Mouse (Mus musculus): ENCODE results near the gene Spocd1. TPM values are rescaled to one million over a fixed set of nuclear protein-coding genes. Genes with fewer than 3 reads are reported as not detected.

Spocd1 gene
- polyA plus RNA-seq, 1 experiment from 2014 or later = not detected

GRCm38 (mm10) chr4:129960180-129960944 is 31.3 kb downstream of the Spocd1 start:
- WGBS = 1% methylated on average over 37 of the region's 37 CpGs
- peaks cover 13% of the 10 kb centered on the region for H3K4me1 ChIP-seq (replicated peaks; ENCODE audit: control insufficient read depth, insufficient read depth, low read length)
- H3K4me2 ChIP-seq (ENCODE audit: low read depth, low read length) = peak overlapping the region; percentile 68
- H3K4me3 ChIP-seq (ENCODE audit: low read length) = peak overlapping the region; percentile 44
- H3K36me3 ChIP-seq (ENCODE audit: control insufficient read depth, insufficient read depth, low read length) = no peaks in the 10 kb centered on the region
- H3K27ac ChIP-seq (ENCODE audit: low read length) = no peak overlapping the region
- H3K9me3 ChIP-seq (ENCODE audit: control insufficient read depth, low read length) = no peaks in the 10 kb centered on the region
- peak; percentile 88 for ATAC-seq (ENCODE audit: low read depth)
- H3K9ac ChIP-seq (ENCODE audit: low read length) = peak overlapping the region; percentile 44
- peaks cover 8% of the 10 kb centered on the region for H3K27me3 ChIP-seq (ENCODE audit: control insufficient read depth, insufficient read depth, low read depth, low read length)

GRCm38 (mm10) chr4:129965294-129965693 is 36.2 kb downstream of the Spocd1 start:
- no peak overlapping the region for H3K4me3 ChIP-seq (ENCODE audit: low read length)
- no peak for ATAC-seq (ENCODE audit: low read depth)
- no peak overlapping the region for H3K27ac ChIP-seq (ENCODE audit: low read length)
- no peaks in the 10 kb centered on the region for H3K36me3 ChIP-seq (ENCODE audit: control insufficient read depth, insufficient read depth, low read length)
- H3K4me2 ChIP-seq (ENCODE audit: low read depth, low read length) = no peak overlapping the region
- 54% methylated on average over 11 of the region's 11 CpGs for WGBS
- peaks cover 6% of the 10 kb centered on the region for H3K4me1 ChIP-seq (replicated peaks; ENCODE audit: control insufficient read depth, insufficient read depth, low read length)
- H3K9me3 ChIP-seq (ENCODE audit: control insufficient read depth, low read length) = no peaks in the 10 kb centered on the region
- H3K27me3 ChIP-seq (ENCODE audit: control insufficient read depth, insufficient read depth, low read depth, low read length) = peaks cover 8% of the 10 kb centered on the region
- H3K9ac ChIP-seq (ENCODE audit: low read length) = no peak overlapping the region

DNA sequence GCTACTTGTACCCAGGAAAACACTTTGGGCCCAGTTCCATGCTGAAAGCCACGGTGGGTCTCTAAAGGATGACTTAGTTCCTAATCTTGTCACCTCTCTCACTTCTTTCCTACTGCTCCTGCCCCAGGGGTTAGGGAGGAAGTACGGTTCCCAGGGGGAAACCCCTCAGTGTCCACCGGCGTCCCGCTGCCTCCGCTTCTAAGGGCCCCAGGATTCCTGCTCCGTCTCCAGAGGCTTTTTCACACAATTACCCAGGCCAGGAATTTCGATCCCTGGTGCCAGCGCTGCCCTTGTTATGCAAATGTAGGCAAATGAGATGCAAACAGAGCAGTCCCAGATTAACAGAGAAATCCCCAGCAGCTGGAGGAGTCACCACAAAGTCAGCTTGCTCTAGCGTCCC is 37.2 kb downstream of the Spocd1 start:
- H3K9ac ChIP-seq (ENCODE audit: low read length) = no peak overlapping the region
- WGBS = 37% methylated on average over 10 of the region's 10 CpGs
- H3K9me3 ChIP-seq (ENCODE audit: control insufficient read depth, low read length) = no peaks in the 10 kb centered on the region
- no peak for ATAC-seq (ENCODE audit: low read depth)
- H3K27ac ChIP-seq (ENCODE audit: low read length) = no peak overlapping the region
- H3K4me3 ChIP-seq (ENCODE audit: low read length) = no peak overlapping the region
- no peak overlapping the region for H3K4me2 ChIP-seq (ENCODE audit: low read depth, low read length)
- H3K27me3 ChIP-seq (ENCODE audit: control insufficient read depth, insufficient read depth, low read depth, low read length) = peaks cover 1% of the 10 kb centered on the region; the same call in 1 of the 2 replicates
- no peaks in the 10 kb centered on the region for H3K36me3 ChIP-seq (ENCODE audit: control insufficient read depth, insufficient read depth, low read length)
- no peaks in the 10 kb centered on the region for H3K4me1 ChIP-seq (replicated peaks; ENCODE audit: control insufficient read depth, insufficient read depth, low read length)

GRCm38 (mm10) chr4:129967024-129968014 is 38.3 kb downstream of the Spocd1 start:
- Histone ChIP-seq H3K4me1 (replicated peaks; ENCODE audit: control insufficient read depth, insufficient read depth, low read length) (no peaks in the 10 kb centered on the region), H3K27ac (ENCODE audit: low read length) (no peak overlapping the region), H3K4me2 (ENCODE audit: low read depth, low read length) (no peak overlapping the region), H3K4me3 (ENCODE audit: low read length) (no peak overlapping the region), H3K9me3 (ENCODE audit: control insufficient read depth, low read length) (no peaks in the 10 kb centered on the region), H3K27me3 (ENCODE audit: control insufficient read depth, insufficient read depth, low read depth, low read length) (no peaks in the 10 kb centered on the region; the same call in 1 of the 2 replicates), H3K9ac (ENCODE audit: low read length) (no peak overlapping the region), H3K36me3 (ENCODE audit: control insufficient read depth, insufficient read depth, low read length) (no peaks in the 10 kb centered on the region)
- WGBS = 45% methylated on average over 13 of the region's 13 CpGs
- 0 out of 2 replicates have a peak, but pooled peaks have one; percentile 12 for ATAC-seq (ENCODE audit: low read depth)

- Histone ChIP-seq H3K27ac (ENCODE audit: low read length) (no peak overlapping the region), H3K4me1 (replicated peaks; ENCODE audit: control insufficient read depth, insufficient read depth, low read length) (no peaks in the 10 kb centered on the region), H3K4me2 (ENCODE audit: low read depth, low read length) (no peak overlapping the region), H3K36me3 (ENCODE audit: control insufficient read depth, insufficient read depth, low read length) (no peaks in the 10 kb centered on the region), H3K9ac (ENCODE audit: low read length) (no peak overlapping the region), H3K9me3 (ENCODE audit: control insufficient read depth, low read length) (no peaks in the 10 kb centered on the region), H3K27me3 (ENCODE audit: control insufficient read depth, insufficient read depth, low read depth, low read length) (no peaks in the 10 kb centered on the region; the same call in 1 of the 2 replicates), H3K4me3 (ENCODE audit: low read length) (no peak overlapping the region)
- 61% methylated on average over 8 of the region's 8 CpGs for WGBS
- no peak for ATAC-seq (ENCODE audit: low read depth)
These were observed 41.1 kb downstream of the Spocd1 start for GRCm38 (mm10) chr4:129970168-129970567.

DNA sequence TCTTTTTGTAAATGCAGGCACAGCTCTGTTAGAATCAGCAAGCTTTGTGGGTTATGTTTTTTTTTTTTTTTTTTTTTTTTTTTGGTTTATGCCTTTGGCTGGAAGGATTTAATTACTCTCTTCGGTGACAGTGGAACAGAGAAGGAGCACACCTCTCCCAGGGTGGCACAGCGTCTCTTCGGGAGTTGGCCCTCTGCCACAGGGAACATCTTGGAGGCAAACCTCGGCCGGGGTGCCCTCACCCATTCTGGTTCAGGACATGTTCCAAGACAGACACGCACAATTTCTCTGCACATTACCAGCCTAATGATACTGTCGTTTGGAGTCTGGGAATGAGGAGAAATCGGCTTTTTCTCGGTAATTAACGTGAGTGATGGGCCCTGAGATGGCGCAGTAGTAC is 41.8 kb downstream of the Spocd1 start:
- no peak overlapping the region for H3K9ac ChIP-seq (ENCODE audit: low read length)
- H3K4me3 ChIP-seq (ENCODE audit: low read length) = no peak overlapping the region
- no peaks in the 10 kb centered on the region for H3K36me3 ChIP-seq (ENCODE audit: control insufficient read depth, insufficient read depth, low read length)
- WGBS = 77% methylated on average over 11 of the region's 11 CpGs
- H3K27ac ChIP-seq (ENCODE audit: low read length) = no peak overlapping the region
- no peaks in the 10 kb centered on the region for H3K4me1 ChIP-seq (replicated peaks; ENCODE audit: control insufficient read depth, insufficient read depth, low read length)
- no peak for ATAC-seq (ENCODE audit: low read depth)
- no peaks in the 10 kb centered on the region; the same call in 1 of the 2 replicates for H3K27me3 ChIP-seq (ENCODE audit: control insufficient read depth, insufficient read depth, low read depth, low read length)
- no peaks in the 10 kb centered on the region for H3K9me3 ChIP-seq (ENCODE audit: control insufficient read depth, low read length)
- no peak overlapping the region for H3K4me2 ChIP-seq (ENCODE audit: low read depth, low read length)

DNA sequence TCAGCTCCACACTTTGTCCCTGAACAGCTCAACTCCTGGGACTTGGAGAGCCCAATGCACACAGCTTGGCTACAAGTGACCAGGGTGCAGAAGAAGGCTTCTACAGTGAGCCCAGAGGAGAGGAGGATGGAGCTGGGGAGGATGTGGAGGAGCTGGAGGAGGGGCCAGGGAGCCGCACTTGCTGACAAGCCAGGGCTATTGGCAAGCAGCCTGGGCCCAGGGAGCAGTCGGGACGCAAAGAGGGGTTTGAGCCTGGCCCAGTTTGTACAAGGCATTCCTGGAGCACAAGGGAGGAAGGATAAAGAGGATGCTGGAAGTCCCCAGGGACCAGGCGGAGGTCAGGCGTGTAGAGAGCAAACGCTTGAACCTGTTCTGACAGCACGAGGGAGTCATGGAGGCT is 42.9 kb downstream of the Spocd1 start:
- H3K4me3 ChIP-seq (ENCODE audit: low read length) = no peak overlapping the region
- H3K9me3 ChIP-seq (ENCODE audit: control insufficient read depth, low read length) = no peaks in the 10 kb centered on the region
- no peak overlapping the region for H3K27ac ChIP-seq (ENCODE audit: low read length)
- ATAC-seq (ENCODE audit: low read depth) = peak; percentile 49; the same call in 1 of the 2 replicates
- no peak overlapping the region for H3K9ac ChIP-seq (ENCODE audit: low read length)
- WGBS = 22% methylated on average over 7 of the region's 7 CpGs
- H3K27me3 ChIP-seq (ENCODE audit: control insufficient read depth, insufficient read depth, low read depth, low read length) = no peaks in the 10 kb centered on the region; the same call in 1 of the 2 replicates
- H3K4me1 ChIP-seq (replicated peaks; ENCODE audit: control insufficient read depth, insufficient read depth, low read length) = no peaks in the 10 kb centered on the region
- no peak overlapping the region for H3K4me2 ChIP-seq (ENCODE audit: low read depth, low read length)
- no peaks in the 10 kb centered on the region for H3K36me3 ChIP-seq (ENCODE audit: control insufficient read depth, insufficient read depth, low read length)

- Histone ChIP-seq H3K4me1 (replicated peaks; ENCODE audit: control insufficient read depth, insufficient read depth, low read length) (no peaks in the 10 kb centered on the region), H3K27ac (ENCODE audit: low read length) (no peak overlapping the region), H3K9me3 (ENCODE audit: control insufficient read depth, low read length) (no peaks in the 10 kb centered on the region), H3K36me3 (ENCODE audit: control insufficient read depth, insufficient read depth, low read length) (no peaks in the 10 kb centered on the region), H3K27me3 (ENCODE audit: control insufficient read depth, insufficient read depth, low read depth, low read length) (no peaks in the 10 kb centered on the region; the same call in 1 of the 2 replicates), H3K4me3 (ENCODE audit: low read length) (no peak overlapping the region), H3K9ac (ENCODE audit: low read length) (no peak overlapping the region), H3K4me2 (ENCODE audit: low read depth, low read length) (no peak overlapping the region)
- no peak for ATAC-seq (ENCODE audit: low read depth)
- 56% methylated on average over 9 of the region's 9 CpGs for WGBS
These were observed 45.2 kb downstream of the Spocd1 start for GRCm38 (mm10) chr4:129974285-129974684.

- ATAC-seq (ENCODE audit: low read depth) = no peak
- H3K9me3 ChIP-seq (ENCODE audit: control insufficient read depth, low read length) = no peaks in the 10 kb centered on the region
- H3K27me3 ChIP-seq (ENCODE audit: control insufficient read depth, insufficient read depth, low read depth, low read length) = peaks cover 7% of the 10 kb centered on the region; the same call in 1 of the 2 replicates
- H3K4me2 ChIP-seq (ENCODE audit: low read depth, low read length) = no peak overlapping the region
- 51% methylated on average over 4 of the region's 4 CpGs for WGBS
- no peak overlapping the region for H3K4me3 ChIP-seq (ENCODE audit: low read length)
- H3K9ac ChIP-seq (ENCODE audit: low read length) = no peak overlapping the region
- H3K36me3 ChIP-seq (ENCODE audit: control insufficient read depth, insufficient read depth, low read length) = no peaks in the 10 kb centered on the region
- no peaks in the 10 kb centered on the region for H3K4me1 ChIP-seq (replicated peaks; ENCODE audit: control insufficient read depth, insufficient read depth, low read length)
- H3K27ac ChIP-seq (ENCODE audit: low read length) = no peak overlapping the region
These were observed 48.2 kb downstream of the Spocd1 start for GRCm38 (mm10) chr4:129977256-129977655.
